Mouse (Mus musculus) layer of hippocampus, postnatal 14 days (tissue): ENCODE results near the gene Htra1. TPM values are rescaled to one million over a fixed set of nuclear protein-coding genes. Genes with fewer than 3 reads are reported as not detected.

Experiments
- DNase-seq, 2 experiments: peaks; one replicate each; pipeline ENCODE4 v3.0.0; 2021 to 2022; ENCODE audit warnings: low spot score in 2 of 2, mixed read lengths in 1 of 2
- total RNA-seq, 2 experiments: library from RNA; stranded (reverse); gene quantifications; 2 replicates each; pipeline ENCODE4 v1.2.3; 2021

Gene Htra1
- total RNA-seq, 2 experiments from 2014 or later: 304 to 349 TPM

- no peak for DNase-seq
Observed at GRCm38 (mm10) chr7:130932921-130933320, 3.0 kb upstream of the Htra1 start.

DNA sequence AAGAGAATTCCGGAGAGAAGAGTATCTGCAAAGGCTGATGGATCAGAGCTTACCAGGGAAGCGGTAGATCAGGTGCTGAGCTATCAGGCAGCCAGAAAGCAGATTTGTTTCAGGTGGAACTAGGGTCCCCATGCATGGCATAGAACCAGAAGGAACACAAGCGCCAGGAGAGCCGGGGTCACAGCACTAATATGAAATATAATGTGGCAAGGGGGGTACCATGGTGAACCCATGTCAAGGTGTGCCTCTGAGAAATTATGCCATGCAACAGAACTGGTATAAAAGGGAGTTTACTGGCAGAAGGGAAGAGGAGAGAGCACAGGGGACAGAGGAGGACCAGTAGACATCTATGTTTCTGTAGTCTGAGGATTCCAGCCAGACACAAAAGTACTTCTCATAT is 1.3 kb upstream of the Htra1 start:
- DNase-seq: no peak

GRCm38 (mm10) chr7:130935421-130935792 is 504 bp upstream of the Htra1 start:
- DNase-seq: no peak

GRCm38 (mm10) chr7:130936472-130936951 is 601 bp downstream of the Htra1 start:
- DNase-seq: no peak

DNA sequence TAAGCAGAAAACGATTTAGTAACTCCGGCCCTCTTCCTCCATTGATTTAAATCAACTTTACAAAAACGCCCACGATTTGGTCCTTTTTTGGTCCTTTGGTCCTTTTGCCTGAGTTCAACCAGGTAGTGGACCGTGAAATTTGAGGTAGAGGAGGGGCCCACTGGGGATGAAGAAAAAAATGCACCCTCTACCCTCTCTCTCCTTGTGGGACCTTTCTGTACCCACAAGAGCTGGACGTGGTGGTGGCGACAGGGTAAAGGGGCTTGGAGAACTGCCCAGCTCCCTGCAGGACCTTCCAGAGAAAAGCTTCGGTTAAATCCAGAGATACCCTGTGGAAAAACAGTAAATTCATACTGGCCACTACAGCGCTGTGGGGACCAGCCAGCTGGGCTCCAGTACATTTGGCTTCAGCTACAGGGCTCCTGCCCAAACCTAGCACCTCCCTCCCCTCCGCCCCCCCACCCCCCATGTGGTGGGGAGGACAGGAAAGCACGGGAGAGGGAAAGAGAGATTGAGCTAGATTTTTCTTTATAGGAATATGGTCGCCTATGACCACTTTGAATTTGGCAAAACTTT is 1.4 kb downstream of the Htra1 start:
- peak in 1 of 2 experiments; percentile 47 for DNase-seq

GRCm38 (mm10) chr7:130938005-130938404 is 2.1 kb downstream of the Htra1 start:
- no peak for DNase-seq

DNA sequence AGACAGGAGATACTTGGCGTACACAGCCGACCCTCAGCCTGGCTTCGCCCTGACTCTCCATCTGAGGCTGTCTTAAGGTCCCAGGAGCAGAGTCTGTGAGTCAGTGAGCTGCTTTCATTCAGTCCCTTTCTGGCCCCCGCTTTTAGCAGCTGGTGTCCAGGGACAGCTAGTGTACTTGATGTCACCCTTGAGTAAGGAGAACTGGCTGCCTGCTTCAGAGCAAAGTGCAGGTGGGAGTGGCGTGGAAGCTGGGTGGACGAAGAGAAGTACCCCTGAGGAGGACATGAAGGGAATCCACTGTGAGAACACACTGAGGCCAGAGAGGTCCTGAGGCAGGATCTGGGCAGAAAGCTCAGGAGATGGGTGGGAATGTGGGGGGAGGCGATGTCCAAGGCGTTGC is 3.0 kb downstream of the Htra1 start:
- DNase-seq: no peak

- DNase-seq: peak in 1 of 2 experiments; percentile 39
Observed at GRCm38 (mm10) chr7:130940733-130941132, 4.8 kb downstream of the Htra1 start.

DNA sequence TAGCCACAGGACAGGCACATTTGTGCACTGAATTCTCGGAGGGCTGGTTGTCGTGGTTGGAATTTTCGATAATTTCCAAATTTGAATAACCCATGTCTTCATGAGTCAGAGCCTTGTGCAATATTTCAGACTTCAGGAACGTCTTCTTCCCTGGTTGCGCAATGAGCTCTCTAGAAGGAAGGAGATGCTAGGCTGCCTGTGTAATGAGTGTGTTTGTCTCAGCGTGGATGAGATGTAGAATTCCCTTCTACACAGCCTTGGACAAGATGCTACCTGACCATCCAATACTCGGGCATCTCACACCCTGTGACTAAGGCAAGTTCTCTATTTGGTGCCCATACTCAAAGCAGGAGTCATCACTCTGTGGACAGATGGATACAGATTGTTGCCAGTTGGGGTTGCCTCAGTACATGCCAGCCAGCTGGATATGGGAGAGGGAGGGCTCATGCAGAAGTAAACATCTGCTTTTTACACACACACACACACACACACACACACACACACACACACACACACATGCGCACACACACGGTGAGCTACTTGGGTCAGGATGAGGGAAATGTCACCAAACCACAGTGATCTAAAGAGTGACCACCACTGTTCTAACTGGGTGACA is 7.5 kb downstream of the Htra1 start:
- no peak for DNase-seq

- DNase-seq: no peak
Observed at GRCm38 (mm10) chr7:130944766-130945475, 9.0 kb downstream of the Htra1 start.

DNA sequence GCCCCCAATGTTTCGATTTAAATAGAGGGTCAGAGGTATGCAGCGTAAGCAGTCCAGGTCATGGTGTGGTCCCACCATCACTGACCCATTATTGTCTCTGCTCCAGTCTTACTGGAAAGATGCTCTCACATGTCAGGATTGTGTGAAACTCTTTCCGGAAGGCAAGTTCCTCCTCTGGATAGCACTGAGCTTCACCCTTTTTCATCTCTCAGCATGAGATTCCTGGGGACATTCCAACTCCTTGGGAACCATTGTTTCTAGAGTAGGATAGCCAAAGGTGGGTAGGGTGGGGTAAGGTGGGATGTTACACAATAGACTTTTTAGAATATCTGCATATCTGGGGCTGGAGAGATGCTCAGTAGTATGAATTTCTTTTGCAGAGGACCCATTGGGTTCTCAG is 9.8 kb downstream of the Htra1 start:
- no peak for DNase-seq

DNA sequence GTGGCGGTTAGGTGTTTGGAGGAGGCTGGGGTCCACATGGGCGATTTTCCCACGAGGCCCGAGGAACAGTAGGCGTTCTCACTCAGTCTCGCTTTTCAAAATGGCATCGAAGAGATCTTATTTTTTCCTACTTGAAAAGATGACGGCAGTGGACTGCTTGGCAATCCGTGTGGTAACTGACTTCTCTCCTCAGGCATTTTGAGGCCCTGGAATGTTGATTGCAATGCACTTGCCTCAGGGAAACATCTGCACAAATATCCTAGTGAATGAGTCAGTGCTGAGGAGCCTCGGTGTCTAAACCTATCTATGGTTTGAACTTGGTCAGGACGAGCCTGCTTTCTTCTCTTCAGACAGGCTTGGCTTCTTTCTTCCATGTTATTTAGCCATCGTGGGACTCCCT is 10.4 kb downstream of the Htra1 start:
- no peak for DNase-seq

GRCm38 (mm10) chr7:130948563-130949208 is 12.8 kb downstream of the Htra1 start:
- DNase-seq: no peak

- DNase-seq: peak in 1 of 2 experiments; percentile 71
Observed at GRCm38 (mm10) chr7:130949331-130949751, 13.4 kb downstream of the Htra1 start.

GRCm38 (mm10) chr7:130950482-130950881 is 14.6 kb downstream of the Htra1 start:
- DNase-seq: no peak

GRCm38 (mm10) chr7:130951004-130951403 is 15.1 kb downstream of the Htra1 start:
- no peak for DNase-seq

DNA sequence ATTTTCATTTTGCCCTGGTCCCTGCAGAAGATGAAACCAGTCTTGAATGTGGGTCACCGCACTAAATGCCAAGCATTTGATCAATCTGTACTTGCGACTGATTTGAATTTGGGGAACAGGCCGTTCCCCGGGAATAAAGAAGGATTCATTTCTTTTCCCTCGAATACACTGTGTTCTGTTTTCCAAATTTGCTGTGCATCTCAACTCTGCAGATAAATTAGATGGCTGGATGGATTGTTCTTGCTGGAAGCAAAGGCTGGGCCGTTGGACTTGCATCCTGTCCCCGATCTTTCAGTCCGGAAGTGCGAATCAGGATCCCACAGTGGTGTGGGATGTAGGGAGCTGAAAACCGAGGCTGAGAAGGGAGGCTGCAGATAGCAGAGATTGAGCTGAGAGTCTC is 17.5 kb downstream of the Htra1 start:
- DNase-seq: peak in 1 of 2 experiments; percentile 77

GRCm38 (mm10) chr7:130954177-130954601 is 18.3 kb downstream of the Htra1 start:
- DNase-seq: peak; percentile 67 to 78

- DNase-seq: no peak
Observed at GRCm38 (mm10) chr7:130958551-130958950, 22.6 kb downstream of the Htra1 start.

DNA sequence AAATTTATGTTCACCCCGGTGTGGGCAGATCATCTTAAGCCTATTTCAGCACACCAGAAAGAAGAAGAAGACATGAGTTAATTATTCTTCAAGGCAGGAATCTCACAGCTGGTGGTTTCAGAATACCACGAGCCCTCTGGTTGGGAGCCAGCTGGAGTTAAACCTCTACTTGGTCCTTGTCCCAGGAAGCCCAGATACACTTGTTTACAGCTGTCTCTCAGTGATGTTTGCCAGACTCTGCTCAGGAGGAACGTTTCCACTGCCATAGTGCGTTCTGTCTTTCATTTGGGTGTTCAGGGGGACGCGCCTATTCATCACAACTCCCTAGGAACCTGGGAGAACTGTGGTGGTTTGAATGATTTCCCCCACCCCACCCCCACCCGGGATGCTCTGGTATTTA is 24.0 kb downstream of the Htra1 start:
- DNase-seq: peak in 1 of 2 experiments; percentile 83

- DNase-seq: no peak
Observed at GRCm38 (mm10) chr7:130961429-130961828, 25.5 kb downstream of the Htra1 start.

DNA sequence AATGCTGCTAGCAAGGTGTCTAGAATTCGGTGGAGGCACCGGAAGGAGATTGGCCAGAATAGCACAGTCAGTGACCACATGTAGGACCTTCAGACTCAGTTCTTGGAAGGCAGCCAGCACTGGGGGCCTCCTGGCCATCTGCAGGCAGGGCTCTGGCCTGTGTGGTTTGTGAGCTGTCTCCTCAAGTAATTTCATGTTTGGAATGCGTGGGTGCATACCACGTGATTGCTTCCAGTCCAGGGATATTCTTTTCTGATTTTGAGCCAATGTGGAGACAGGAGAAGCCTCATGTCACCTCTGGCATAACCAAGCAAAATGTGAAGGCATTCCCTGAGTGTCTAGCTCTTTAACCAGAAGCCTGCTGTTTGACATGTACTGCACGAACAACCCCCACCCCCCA is 28.8 kb downstream of the Htra1 start:
- no peak for DNase-seq
